In the genomic region with DNA sequence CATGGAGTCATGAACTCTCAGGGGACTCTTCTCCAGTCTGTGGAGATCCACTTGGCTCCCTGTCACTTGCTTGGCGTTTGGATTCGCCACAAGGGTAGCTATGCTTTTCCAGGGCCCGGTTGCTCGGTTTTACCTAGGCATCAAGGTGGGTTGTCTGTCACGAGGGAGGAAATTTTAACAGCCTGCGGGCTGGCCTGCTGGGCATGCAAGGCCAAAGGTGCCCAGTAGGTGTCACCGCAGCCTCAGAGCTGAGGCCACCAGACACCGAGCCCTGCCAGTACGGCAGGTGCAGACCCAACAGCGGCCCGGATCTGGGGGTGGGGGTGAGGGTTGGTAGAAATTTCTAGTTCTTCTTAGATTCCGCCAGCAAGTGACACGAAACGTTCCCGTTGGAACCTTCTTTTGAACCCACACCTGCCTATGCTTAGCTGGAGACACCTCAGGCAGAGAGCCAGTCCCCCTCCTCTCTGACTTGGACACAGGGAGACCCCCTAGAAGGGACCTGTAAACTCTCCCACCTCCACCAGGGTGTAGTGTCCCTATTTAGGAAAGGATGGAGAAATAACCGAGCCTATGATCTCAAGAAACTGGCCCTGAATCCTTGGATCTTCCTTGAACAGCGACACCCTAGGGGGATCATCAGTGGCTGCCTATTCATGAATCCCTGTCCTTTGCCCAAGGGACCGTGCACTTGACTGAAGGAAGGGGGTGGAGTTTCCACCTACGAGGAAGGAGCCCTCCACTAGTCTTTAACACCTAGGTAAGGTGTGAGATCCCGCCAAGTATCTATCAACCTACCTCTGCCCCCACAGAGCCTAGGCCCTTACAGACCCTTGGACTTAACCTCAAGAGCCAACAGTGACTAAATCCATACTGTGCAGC, we compare ENCODE assay signal across 8 mouse cellular contexts. TPM values are rescaled to one million over a fixed set of nuclear protein-coding genes. Genes with fewer than 3 reads are reported as not detected.
DNase-seq lines count a peak whose midpoint lies in the region; ATAC-seq lines count a peak whose summit lies in the region.

No protein-coding gene starts in this region.

- intact Hi-C loops in heart, postnatal 25 days (cut with DNase I), result loop anchor here (5.0 kb wide), 2 partner anchors 68 to 303 kb away; no protein-coding TSS in a partner anchor
- intact Hi-C loops in left cerebral cortex, postnatal 36 days (cut with DNase I), result loop anchor here (2.0 kb wide), 1 partner anchor 68 kb away; no protein-coding TSS in a partner anchor

- ATAC-seq in megakaryocyte-erythroid progenitor cell, adult 5-6 weeks (replicated peaks; ENCODE audit: low FRiP score, low TSS enrichment, poor library complexity, severe bottlenecking), result peak; percentile 63

- DNase-seq in heart, adult 11 months, result peak; percentile 94
- no peak for DNase-seq in heart, postnatal 25 days (ENCODE audit: low spot score)
- peak; percentile 65 for DNase-seq in cerebellum, adult 9-11 months
- peak; percentile 38 to 43 for DNase-seq in gastrocnemius, adult 8-10 months (ENCODE audit: low spot score in 2 of 2)
- peak; percentile 73 for DNase-seq in induced T-regulatory cell, adult 2 months (ENCODE audit: low read depth)
- peak; percentile 34 to 41 for DNase-seq in left cerebral cortex, postnatal 36 days (ENCODE audit: low spot score in 2 of 2)
- peak; percentile 36 to 75 for DNase-seq in spleen, postnatal 4 days (ENCODE audit: low spot score in 2 of 2)

RNA-seq across cellular contexts. Expression of a gene that starts 2.4 kb away (rescaled TPM):
- under 1 TPM in 1 of 2 experiments, not detected in 1; 0.11 TPM for total RNA-seq in heart, postnatal 25 days (2021)
- under 1 TPM in 2 of 4 experiments, not detected in 2; 0.16 to 0.19 TPM for total RNA-seq in gastrocnemius, adult 8-10 months (2022)
- under 1 TPM; 0.37 to 0.48 TPM for total RNA-seq in left cerebral cortex, postnatal 36 days (2021)
- total RNA-seq in megakaryocyte-erythroid progenitor cell, adult 5-6 weeks (2014; fragmentation: Nextera tagmentation), result not detected in 2 replicates
- total RNA-seq in megakaryocyte-erythroid progenitor cell, adult 5-6 weeks (2017), result 0.80 TPM in 1 of 2 replicates, not detected in the other

RNA-seq across cellular contexts. Expression of a gene that starts 13.6 kb away (rescaled TPM):
- total RNA-seq in heart, postnatal 25 days (2021), result not detected
- total RNA-seq in gastrocnemius, adult 8-10 months (2022), result not detected
- total RNA-seq in left cerebral cortex, postnatal 36 days (2021), result 1 to 10 TPM; 1.7 to 2.6 TPM
- total RNA-seq in megakaryocyte-erythroid progenitor cell, adult 5-6 weeks (2014; fragmentation: Nextera tagmentation), result not detected in 2 replicates
- total RNA-seq in megakaryocyte-erythroid progenitor cell, adult 5-6 weeks (2017), result not detected in 2 replicates

RNA-seq across cellular contexts. Expression of a gene that starts 56.1 kb away (rescaled TPM):
- total RNA-seq in heart, postnatal 25 days (2021), result not detected
- not detected for total RNA-seq in gastrocnemius, adult 8-10 months (2022)
- total RNA-seq in left cerebral cortex, postnatal 36 days (2021), result 1 to 10 TPM in 1 of 2 experiments, not detected in 1; 1.2 TPM
- not detected in 2 replicates for total RNA-seq in megakaryocyte-erythroid progenitor cell, adult 5-6 weeks (2014; fragmentation: Nextera tagmentation)
- not detected in 2 replicates for total RNA-seq in megakaryocyte-erythroid progenitor cell, adult 5-6 weeks (2017)
